Mouse (Mus musculus) ZHBTc4 (cell line): ENCODE measurements at regions not wholly inside any gene's neighbourhood (a gene's known extent, or its start where the extent isn't known, plus 50 kb on each side); places are given as distances from the start of the nearest gene placed in this dataset.

Experiments used
- DNase-seq: peaks from one replicate; pipeline ENCODE4 v3.0.0-alpha.2; 2011; ENCODE audit warnings: low read depth, low spot score

DNA sequence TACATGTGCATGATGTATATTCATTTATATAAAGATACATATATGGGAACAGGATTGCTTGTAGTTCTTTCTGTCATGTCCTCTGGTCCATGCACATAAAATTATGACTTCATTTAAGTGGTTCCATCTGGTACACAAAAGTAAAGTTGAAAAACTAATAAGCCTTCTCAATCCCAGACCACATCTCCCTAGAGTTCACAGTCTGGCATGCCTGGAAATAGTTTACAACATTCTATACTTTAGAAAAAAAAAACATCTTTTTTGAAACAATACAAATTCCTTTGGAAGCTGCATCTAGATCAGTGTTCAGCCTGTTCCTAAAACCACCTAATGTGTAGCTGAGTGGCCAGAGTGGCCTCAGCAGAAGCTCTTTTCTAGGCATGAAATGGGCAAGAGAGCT, 578.2 kb upstream of the Marcks start:
- no peak for DNase-seq

DNA sequence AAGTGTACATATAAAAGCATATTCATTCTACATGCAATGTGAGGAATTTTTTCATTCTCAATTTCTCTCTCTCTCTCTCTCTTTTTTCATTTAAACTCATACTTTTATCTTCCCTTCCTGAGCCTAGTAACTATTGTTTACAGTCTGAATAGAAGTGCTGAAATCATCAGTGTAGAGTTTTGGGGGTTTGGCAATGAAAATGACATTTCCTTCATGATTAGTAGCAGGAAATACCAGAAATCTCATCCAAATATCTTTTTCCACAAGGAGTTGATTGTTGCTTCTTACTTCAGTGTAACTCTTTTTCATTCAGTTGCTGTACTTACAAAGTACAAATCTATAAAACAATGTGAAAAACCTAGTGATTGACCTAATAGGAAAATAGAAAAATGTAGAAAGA, 572.7 kb upstream of the Marcks start:
- no peak for DNase-seq

DNA sequence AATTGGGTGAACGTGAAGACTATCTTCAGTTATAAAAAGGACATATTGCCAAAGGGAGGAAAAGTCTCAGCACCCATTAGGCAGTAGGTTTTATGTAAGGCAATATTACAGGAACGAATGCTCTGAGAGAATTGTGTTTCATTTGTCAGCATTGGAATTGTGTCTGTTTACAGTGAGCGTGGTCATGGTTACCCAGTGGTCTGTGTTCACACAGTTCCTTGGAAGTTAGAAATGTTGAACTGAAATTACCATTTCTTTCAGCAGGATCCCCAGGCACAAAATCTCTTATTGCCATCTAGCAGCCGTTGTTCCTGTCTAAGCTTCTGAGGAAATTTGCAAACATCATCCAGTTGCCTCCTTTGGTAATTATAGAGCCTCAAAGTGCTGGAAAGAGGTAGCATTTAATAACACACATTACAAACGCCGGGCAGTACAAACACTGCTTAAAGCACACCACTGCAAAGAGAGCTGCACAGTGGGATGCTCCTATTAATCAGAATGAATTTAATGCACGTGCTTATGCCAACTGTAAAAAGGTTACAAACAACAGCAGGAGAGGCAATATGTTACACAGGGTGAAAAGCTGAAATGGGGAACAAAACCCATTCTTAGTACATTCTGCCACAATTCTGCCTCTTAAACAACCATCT, 555.4 kb upstream of the Marcks start:
- DNase-seq = no peak

DNA sequence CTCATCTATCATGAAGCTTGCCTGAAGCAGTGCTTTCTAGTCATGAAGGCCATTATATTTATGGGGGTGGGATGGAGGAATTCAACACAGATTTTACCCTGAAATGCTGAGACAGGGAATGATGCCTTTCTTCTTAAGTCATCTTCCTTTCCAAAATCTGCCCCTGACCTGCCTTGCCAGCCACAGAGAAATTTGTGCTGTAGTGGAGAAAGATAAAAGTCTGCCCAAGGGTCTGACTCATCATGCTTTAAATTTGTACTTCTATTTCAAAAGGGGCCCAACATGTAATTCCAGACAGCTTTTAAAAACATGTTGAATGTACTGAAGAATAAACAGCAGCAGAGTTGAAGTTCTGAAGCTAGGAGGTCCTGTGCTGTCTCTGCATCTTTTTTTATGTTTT, 554.1 kb upstream of the Marcks start:
- no peak for DNase-seq

- no peak for DNase-seq
Measured at GRCm38 (mm10) chr10:37691939-37692338, 553.2 kb upstream of the Marcks start.

- DNase-seq = no peak
Measured at GRCm38 (mm10) chr10:37683101-37683500, 544.4 kb upstream of the Marcks start.

DNA sequence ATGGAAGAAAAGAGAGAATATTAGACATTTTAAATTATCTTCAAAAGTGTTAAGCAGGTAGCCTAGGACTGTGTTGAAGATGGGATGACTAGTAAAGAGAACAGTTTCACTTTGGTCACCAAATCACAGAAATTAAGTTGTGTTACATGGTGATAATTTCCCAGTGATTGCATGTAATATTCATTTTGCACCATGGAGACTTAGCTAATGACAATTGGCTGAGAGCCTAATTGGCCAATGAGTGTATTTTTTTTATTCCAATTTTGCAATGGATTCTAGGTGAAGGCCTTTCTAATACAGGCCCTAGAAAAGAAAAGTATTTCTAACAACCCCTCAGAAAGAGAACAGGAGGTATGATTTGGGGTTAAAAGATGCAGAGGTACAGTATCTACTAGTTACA, 541.9 kb upstream of the Marcks start:
- DNase-seq = no peak

DNA sequence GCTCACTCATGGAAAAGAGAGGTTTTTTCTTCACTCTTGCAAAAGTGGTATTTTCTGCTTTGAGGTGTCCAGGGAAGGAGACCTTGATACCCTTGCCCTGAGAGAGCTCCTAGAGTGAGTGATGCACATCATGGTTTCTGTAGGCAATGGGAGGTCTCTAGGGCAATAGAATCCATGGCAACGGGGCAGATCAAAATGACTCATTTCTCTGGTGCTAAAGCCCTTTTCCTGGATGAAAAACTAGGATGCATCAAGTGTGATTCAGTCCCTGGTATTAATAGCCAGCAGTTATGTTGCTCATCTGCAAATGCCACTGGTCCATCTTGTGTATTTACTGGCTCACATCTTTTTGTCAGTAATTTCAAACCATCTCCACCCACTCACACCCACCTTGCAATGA, 539.1 kb upstream of the Marcks start:
- DNase-seq = no peak

- no peak for DNase-seq
Measured at GRCm38 (mm10) chr10:37668827-37669226, 530.1 kb upstream of the Marcks start.

- DNase-seq = peak; percentile 29
Measured at GRCm38 (mm10) chr10:37667031-37667745, 528.5 kb upstream of the Marcks start.

GRCm38 (mm10) chr10:37666535-37666934, 527.8 kb upstream of the Marcks start:
- peak; percentile 8 for DNase-seq

GRCm38 (mm10) chr10:37637001-37637562, 498.4 kb upstream of the Marcks start:
- DNase-seq = no peak

DNA sequence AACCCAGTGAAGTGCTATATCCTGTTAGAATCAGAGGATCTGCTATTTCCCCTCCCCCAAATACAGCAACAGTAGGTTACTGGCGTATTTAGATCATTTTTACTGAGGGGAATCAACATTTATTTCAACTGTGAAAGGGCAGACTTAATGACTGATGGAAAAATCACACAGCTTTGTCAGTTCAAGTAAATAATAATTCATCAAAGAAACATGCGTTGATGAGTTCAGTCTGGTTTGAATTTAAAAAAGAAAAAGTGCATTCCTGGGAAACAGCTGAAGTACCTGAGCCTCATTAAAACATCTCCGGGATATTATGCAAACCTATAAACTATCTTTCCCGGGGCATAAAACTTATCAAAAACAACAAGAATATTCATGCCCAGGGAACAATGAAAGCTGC, 497.7 kb upstream of the Marcks start:
- DNase-seq = no peak

- DNase-seq = no peak
Measured at GRCm38 (mm10) chr10:37630403-37630802, 491.7 kb upstream of the Marcks start.

DNA sequence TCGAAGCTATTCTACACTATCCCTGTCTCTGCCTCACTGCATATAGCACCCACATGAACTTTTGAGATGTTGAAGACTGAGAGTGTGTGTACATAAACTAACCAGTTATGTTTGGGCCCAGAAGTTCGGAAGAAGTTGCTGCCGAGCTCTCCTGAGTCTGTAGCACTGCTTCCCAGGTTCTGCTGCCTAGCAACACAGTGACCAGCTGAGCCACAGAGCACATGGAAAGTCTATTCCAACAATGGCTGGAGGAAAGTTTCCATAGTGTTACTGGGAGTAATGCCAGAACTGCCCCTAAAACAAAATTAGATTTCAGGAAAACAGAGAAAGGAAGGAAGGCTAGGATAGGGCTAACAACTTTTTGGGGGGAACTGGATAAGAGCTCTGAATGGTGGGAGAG, 489.2 kb upstream of the Marcks start:
- DNase-seq = no peak

DNA sequence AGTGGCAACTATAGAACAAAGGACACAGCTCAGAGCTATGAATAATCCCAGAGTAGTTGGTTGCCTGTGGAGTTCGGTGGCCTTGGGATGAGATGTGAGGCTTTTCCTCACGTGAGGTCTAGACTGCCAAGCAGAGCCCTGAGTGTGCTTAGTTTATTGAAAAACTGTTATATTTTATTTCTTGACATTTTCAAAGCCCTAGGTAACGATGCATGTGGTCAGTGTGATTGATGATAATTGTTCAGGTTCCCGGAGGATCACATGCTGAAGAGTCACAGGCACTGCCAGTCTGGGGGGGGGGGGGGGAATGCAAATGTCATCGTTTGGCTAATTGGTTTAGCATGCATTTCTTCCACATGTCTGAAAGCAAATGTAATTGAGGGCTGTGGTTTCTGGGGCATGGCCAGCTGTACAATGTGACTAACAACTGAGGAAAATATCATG, 488.1 kb upstream of the Marcks start:
- DNase-seq = peak; percentile 42

DNA sequence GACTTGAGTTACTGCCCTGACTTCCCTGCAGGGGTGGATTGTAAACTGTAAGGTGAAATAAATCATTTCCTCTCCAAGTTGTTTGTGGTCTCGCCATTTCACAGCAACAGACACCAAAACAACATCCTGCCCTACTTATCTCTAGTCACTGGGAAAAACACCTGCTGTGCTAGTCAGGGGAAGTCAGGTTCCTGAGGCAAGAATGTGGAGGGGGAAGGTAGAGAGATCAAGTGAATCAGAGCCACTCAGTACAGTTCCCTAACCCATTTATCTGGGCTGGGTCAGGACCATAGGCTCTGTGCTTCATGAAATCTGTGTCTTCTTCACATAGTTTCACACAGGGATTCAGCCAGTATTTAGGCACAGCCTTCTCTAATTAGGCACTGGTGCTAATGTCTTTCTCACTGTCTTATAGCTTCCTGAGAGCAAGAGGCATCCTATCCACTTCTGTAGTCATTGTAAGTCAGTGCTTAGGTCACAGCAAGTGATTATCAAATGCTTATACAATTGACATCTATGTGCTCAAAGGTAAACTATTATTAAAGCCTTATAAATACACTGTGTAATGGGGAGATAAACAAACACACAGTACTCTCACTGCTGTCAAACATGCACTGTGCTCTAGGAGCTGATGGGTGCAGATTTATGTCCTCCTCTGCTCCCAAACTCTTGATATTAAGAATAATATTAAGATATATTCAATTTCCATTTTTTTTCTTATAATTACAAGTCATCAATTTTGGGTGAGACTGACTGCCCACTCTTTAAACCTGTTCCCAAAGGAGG, 487.4 kb upstream of the Marcks start:
- peak; percentile 30 for DNase-seq

- no peak for DNase-seq
Measured at GRCm38 (mm10) chr10:37623041-37623440, 484.3 kb upstream of the Marcks start.

DNA sequence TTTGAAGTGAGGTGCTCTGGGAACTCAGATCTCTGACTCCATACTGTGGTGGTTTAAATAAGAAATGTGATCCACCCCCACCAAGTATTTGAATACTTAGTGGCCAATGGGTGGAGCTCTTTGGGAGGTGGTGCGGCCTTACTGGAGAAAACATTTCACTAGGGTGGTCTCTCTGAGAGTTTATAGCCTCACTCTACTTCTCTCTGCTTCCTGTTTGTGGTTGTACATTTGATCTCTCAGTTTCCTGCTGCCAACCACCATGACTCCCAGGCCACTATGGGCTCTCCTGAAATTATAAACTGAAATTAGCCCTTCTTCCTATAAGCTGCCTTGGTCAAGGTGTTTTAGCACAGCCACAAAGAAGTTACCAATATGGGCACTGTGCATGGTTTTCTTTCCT, 479.9 kb upstream of the Marcks start:
- no peak for DNase-seq

- no peak for DNase-seq
Measured at GRCm38 (mm10) chr10:37617708-37618300, 479.1 kb upstream of the Marcks start.

DNA sequence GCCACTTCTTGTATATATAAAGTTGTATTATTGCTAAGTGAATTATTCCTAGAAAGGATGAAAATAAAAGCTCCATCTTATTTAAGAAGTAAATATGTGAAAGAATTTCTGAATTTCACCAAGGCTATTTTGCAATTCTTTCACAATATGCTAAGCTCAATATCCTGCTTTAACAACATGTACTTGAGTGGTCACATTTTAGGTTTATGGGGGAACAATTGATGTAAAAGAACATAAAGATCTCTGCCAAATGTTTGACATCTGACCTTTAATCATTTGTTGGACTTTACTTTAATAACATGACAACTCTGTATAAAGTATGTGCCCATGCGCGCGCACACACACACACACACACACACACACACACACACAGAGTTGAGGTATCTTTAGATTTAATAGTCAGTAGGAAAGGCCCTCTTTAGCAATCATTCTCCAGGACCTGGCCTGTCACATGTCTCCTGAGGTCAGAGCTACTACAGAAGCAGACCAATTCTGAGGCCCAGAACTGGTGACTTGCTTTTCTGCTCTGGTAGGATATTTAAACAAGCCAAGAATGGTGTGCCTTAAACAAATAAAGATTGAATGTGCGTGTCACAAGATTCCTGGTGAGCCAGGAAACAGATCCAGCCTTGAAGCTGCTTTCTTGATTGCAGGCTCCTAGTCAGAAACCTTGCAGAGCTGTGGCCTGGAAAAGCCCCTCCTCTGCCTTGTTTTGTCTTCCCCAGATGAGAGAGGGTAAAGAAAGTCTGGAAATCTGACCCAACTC, 477.4 kb upstream of the Marcks start:
- DNase-seq = no peak
